Mouse (Mus musculus) ovary, postnatal 10 days (tissue): ENCODE data around the gene Dnm3.

Experiments used
- DNase-seq: peaks from one replicate; pipeline ENCODE4 v3.0.0; 2022; ENCODE audit warnings: low spot score

Dnm3 gene

GRCm38 (mm10) chr1:162324412-162324811 lies 153.4 kb downstream of the Dnm3 start:
- no peak for DNase-seq

GRCm38 (mm10) chr1:162323142-162323541 lies 154.7 kb downstream of the Dnm3 start:
- DNase-seq: no peak

- DNase-seq: no peak
These were observed 164.2 kb downstream of the Dnm3 start for GRCm38 (mm10) chr1:162313451-162314276.

DNA sequence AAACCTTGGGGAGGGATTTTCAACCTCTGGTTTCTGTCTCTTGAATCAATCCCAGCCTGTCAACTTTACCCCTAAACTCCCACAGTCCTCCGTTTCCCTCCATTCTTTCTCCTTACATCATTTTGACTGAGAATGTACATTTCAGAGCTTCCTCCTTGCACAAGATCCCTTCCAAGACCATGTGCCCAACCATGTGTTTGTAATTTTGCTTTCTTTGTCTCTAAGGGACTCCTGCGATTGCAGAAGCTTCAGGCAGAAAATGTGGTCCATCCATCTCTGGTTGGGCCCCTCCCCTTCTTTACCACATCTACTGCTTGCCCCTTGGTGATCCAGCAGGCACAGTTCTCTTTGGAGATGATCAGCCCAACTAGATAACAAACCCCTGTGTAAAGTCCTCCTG lies 165.2 kb downstream of the Dnm3 start:
- DNase-seq: no peak

GRCm38 (mm10) chr1:162312152-162312551 lies 165.7 kb downstream of the Dnm3 start:
- no peak for DNase-seq

GRCm38 (mm10) chr1:162305247-162305646 lies 172.6 kb downstream of the Dnm3 start:
- DNase-seq: no peak

DNA sequence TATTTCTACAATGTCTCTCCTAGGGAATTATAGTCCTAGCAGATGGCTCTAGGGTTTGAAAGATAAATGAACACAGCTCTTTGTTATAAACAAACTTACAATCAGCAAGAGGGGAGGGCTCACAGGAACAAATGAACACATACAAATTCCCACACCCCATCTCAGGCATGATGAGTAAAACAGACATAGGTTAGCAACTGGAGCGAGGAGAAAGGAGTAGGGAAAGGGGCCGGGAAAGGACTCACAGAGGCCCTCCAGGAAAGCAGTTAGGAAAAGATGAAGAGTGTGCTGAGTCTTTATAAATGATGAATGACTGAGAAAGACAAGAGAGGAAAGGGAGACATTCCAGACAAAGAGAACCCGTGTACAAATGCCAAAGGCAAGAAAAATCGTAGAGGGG lies 175.4 kb downstream of the Dnm3 start:
- DNase-seq: no peak

GRCm38 (mm10) chr1:162299558-162300319 lies 178.1 kb downstream of the Dnm3 start:
- DNase-seq: no peak

- DNase-seq: no peak
These were observed 179.3 kb downstream of the Dnm3 start for GRCm38 (mm10) chr1:162298527-162298926.

- no peak for DNase-seq
These were observed 182.4 kb downstream of the Dnm3 start for GRCm38 (mm10) chr1:162295443-162295842.

DNA sequence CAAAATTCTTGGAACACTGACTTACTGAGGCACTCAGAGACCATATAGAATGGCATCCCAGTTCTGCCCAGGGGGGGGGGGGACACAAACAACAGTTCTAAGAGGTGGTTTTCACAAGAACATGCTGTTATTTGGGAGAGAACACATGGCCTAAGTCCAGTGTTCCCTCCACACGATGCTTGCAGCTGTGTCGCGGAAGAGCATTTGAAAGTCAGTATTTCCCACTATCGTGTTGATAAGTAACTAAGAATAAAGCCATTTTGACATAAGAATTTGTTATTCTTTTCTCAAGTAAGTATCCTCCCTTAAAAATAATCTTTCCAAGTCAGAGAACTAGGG lies 183.3 kb downstream of the Dnm3 start:
- DNase-seq: no peak

- DNase-seq: no peak
These were observed 183.9 kb downstream of the Dnm3 start for GRCm38 (mm10) chr1:162293732-162294571.

DNA sequence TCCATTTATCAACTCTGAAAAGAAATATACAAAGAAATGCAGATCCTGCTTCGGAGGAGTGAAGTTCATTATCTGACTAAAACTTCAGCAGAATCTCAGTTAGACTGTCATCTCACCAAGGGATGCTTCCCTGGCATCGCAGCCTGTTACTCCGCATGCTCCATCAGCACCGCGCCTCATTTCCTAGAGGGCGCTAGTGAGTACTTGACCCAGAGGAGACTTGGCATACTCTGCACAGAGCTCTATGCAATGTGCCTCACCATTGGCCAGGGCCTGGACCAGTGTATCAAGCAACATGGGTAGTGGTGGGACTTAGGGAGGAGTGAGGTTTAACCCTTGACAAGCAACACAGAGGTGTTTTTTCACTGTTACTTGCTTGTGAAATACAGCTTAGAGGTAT lies 190.9 kb downstream of the Dnm3 start:
- DNase-seq: no peak

GRCm38 (mm10) chr1:162281981-162282381 lies 195.9 kb downstream of the Dnm3 start:
- no peak for DNase-seq

DNA sequence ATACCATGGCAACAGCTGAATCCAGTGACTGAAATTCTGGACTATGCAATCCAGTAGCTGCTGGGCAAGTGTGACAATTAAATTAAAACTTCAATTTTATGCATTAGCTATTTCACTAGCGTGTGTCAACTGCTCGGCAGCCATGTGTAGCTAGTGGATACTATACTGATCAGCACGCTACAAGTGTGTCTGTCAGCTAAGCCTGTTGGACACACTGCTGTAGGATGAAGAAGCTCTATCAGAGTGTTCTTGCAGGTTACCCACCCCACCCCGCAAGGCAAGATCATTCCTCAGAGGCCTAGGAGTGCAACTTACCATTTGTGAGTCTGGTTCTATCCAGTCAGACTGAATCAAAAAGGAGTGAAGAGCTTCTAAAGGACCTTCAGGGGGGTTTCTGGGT lies 197.8 kb downstream of the Dnm3 start:
- DNase-seq: no peak

DNA sequence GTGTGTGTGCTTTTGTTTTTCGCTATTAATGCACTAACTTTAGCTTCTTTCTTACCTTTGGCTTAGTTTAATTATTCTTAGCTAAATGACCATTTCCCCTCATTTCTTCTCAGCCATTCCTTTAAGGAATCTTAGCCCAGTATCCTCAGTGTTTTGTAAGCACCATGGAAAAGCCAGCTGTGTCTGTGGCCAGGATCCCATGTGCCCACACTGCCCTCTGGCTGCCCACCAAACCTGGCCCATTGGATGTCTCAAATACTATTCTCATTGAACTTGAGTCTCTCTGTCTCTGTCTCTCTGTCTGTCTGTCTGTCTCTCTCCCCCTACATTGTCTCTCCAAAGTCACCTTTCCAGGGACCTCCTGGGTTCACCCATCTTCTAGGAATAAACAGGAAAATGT lies 201.8 kb downstream of the Dnm3 start:
- no peak for DNase-seq

DNA sequence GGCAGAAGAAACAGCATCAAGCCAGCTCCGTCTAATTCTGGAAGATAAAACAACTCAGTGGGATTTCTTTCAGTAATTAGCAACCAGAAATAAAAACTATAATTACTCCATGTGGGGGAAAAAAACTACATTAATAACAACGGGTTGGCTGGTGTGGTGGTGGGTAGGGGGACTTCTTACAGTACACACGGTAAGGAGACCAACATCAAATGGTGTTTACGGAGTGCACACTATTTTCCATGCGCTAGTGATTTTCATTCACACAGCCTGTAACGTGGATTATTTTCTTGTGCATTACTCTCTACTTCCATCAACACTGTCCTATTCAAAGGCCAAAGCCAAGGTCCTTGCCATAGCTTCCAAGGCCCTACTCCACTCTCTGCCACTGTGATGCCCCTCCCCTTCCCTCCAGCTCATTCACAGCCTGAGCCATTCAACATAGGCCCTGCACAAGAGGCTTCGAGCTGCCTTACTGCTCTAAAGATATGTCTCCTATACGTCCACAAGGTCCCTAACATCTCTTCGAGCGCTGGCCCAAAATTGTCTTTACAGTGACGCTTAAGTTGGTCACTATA lies 203.1 kb downstream of the Dnm3 start:
- no peak for DNase-seq

DNA sequence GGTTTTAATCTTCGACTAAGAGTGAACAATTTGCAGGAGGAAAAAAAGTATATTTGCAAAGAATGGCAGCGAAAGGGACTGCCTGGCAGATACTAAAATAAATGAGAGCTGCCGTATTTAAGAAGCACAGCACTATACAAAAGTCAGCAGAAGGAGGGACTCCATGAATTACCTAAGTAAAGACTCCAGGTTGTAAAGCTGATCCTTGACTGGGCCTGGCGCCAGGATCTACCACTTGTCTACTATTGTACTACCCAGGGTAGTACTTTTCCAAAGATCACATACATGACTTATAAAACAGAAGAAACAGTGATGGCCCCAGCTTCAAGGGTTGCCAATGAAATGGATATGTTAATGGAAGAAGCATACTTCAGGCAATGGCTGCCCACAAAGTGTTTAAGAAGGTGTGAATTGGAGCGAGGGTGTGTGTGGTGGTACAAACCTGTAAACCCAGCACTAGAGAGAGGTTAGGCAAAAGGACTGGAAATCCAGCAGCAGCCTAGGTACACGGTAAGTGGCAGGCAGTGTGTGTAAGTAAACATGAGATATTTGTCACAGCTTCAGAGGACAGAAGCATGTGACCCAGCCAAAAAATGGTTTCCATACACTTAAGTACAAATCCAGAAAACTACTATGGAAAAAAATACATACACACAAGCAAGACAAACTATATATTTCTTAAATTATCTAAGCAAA lies 220.8 kb downstream of the Dnm3 start:
- no peak for DNase-seq

GRCm38 (mm10) chr1:162254944-162255343 lies 222.9 kb downstream of the Dnm3 start:
- no peak for DNase-seq

DNA sequence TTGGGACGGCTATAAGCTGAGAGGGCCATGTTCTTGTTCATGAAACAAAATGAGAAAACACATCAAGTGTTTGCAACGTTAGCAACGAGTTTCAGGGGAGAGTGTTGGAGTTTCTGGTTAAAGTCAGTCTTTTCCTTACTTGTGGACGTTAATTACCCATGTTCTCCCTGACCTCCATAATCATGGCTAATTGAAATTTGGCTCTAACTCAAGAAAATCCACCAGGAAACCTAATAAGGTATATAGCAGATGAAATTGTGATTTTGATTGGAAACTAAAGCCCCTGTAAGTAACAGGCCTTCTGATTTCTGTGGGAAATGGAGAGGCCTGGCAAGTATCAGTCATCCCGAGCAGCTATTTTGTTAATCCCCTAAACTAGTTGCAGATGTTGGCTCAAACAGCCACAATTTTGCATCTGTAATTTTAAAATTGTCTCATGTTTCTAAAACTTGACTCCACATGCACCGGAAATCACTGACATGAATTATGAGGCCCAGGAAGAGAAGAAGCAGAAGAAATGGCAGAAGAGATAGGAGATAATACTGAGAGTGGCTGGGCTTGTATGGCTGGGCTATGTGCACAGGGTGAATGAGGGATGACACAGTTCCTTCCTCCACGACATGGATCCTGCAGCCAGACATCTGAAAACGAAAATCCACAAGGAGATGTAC lies 223.7 kb downstream of the Dnm3 start:
- DNase-seq: no peak

DNA sequence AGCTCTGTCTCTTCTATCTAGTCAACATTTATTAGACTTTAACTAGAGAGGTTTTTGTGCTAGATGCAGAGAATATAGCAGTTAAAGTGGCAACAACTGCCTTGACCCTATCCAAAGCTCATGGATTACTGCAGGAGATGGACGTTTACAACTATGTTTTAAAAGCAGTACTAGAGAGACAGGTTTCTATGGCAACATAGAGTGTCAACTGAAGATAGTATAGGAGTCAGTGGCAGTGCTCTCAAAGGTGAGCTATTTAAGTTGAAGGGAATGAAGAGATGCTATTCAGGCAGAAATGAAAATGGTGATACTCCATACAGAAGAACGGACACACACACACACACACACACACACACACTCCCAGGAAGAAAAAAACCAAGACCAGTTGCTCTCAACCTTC lies 225.0 kb downstream of the Dnm3 start:
- DNase-seq: no peak
